In the genomic region with DNA sequence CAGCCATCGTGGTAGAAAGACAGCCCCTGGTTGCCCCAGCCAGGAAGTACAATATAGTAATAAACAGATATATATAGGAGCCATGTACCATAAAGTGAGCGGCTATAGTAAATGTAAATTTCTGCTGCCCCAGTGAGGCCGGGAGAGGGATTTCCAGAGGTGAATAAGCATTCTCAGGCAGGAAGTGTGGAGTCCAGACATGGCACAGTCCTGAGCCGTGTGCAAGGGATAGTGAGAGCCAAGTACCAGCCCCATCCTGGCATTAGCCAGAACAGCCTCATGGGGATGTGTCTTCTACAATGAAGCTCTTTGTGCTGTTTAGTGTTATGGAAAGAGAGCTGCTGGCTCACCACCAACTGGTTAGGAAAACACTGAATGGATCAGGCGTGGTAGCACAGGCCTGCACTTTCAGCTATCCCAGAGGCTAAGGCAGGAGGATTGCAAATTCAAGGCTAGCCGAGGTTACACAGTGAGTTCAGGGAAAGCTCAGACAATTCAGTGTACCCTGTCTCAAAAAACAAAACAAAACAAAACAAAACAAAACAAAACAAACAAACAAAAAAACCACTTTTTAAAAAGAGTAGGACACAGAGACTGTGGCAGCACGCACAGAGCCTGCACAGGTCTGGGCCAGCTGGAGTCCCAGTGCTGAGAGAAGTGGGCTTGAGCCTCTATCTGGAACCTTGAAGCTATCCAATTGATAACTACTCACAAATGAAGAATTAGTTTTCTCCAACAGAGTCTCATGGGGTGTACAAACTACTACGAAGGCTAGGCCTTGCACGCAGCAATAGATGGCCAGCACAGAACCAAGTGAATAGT, we compare ENCODE assay signal across 8 mouse cellular contexts. TPM values are rescaled to one million over a fixed set of nuclear protein-coding genes. Genes with fewer than 3 reads are reported as not detected.
DNase-seq lines count a peak whose midpoint lies in the region; ATAC-seq and TF ChIP-seq lines count a peak whose summit lies in the region.

No protein-coding gene starts in this region.

- TF ChIP-seq CTCF in gastrocnemius, adult 2 months (IDR thresholded peaks at IDR 0.05): no peak
- TF ChIP-seq CTCF in hindbrain, postnatal 0 days (IDR thresholded peaks at IDR 0.05; ENCODE audit: low read depth): peak; percentile 14; the same call in 1 of the 2 replicates

- H3K9ac ChIP-seq in hindbrain, postnatal 0 days (replicated peaks; ENCODE audit: low read length): no peak overlapping the region
- H3K9ac ChIP-seq in midbrain, embryonic 15.5 days: no peak overlapping the region

- no peak overlapping the region for H3K4me2 ChIP-seq in hindbrain, postnatal 0 days (ENCODE audit: low read depth, low read length)
- H3K4me2 ChIP-seq in midbrain, embryonic 15.5 days: no peak overlapping the region

- intact Hi-C loops in gastrocnemius, adult 2 months (cut with DNase I): no loop called here

- DNase-seq in gastrocnemius, adult 2 months: no peak
- DNase-seq in gastrocnemius, adult 8-10 months (ENCODE audit: low spot score in 2 of 2): no peak
- DNase-seq in cerebellum, postnatal 36 days: peak; percentile 8 to 14
- peak; percentile 92 for DNase-seq in hindbrain, postnatal 0 days (ENCODE audit: low spot score)
- DNase-seq in T-cell, adult 2 months (ENCODE audit: low spot score): no peak
- no peak for DNase-seq in thymus, postnatal 0 days (ENCODE audit: low spot score)

- H3K27ac ChIP-seq in gastrocnemius, adult 2 months: 0 out of 2 replicates have a peak overlapping the region, but pooled peaks have one; percentile 38
- H3K27ac ChIP-seq in hindbrain, postnatal 0 days: peak overlapping the region; percentile 77
- H3K27ac ChIP-seq in midbrain, embryonic 15.5 days: peak overlapping the region; percentile 17; the same call in 1 of the 2 replicates

- H3K4me3 ChIP-seq in gastrocnemius, adult 2 months: no peak overlapping the region
- H3K4me3 ChIP-seq in hindbrain, postnatal 0 days (ENCODE audit: low read length): no peak overlapping the region
- no peak overlapping the region for H3K4me3 ChIP-seq in midbrain, embryonic 15.5 days

- peaks cover 6% of the 10 kb centered on the region for H3K36me3 ChIP-seq in hindbrain, postnatal 0 days (ENCODE audit: insufficient read depth, low read length)
- H3K36me3 ChIP-seq in midbrain, embryonic 15.5 days (replicated peaks): no peaks in the 10 kb centered on the region

- 57% methylated on average over 9 of the region's 9 CpGs for WGBS in hindbrain, postnatal 0 days
- 80% methylated on average over 9 of the region's 9 CpGs for WGBS in midbrain, embryonic 15.5 days

- 0 out of 2 replicates have a peak, but pooled peaks cover 3% of the 10 kb centered on the region for H3K4me1 ChIP-seq in hindbrain, postnatal 0 days (ENCODE audit: insufficient read depth, low read length)
- no peaks in the 10 kb centered on the region; the same call in 1 of the 2 replicates for H3K4me1 ChIP-seq in midbrain, embryonic 15.5 days

- no peaks in the 10 kb centered on the region for H3K9me3 ChIP-seq in hindbrain, postnatal 0 days (ENCODE audit: low read length)
- no peaks in the 10 kb centered on the region for H3K9me3 ChIP-seq in midbrain, embryonic 15.5 days

- ATAC-seq in hindbrain, postnatal 0 days: peak; percentile 99
- peak; percentile 92 for ATAC-seq in midbrain, embryonic 15.5 days (replicated peaks)
- no peak for ATAC-seq in monocyte, adult 5-6 weeks (replicated peaks; ENCODE audit: insufficient number of reproducible peaks, low FRiP score, low TSS enrichment, poor library complexity, severe bottlenecking)

- no peaks in the 10 kb centered on the region for H3K27me3 ChIP-seq in hindbrain, postnatal 0 days (ENCODE audit: insufficient read depth, low read length)
- H3K27me3 ChIP-seq in midbrain, embryonic 15.5 days (replicated peaks): no peaks in the 10 kb centered on the region

RNA-seq across cellular contexts. Expression of gene Gstm5, which starts 7.7 kb away (rescaled TPM):
- 10 to 100 TPM; 74.7 to 87.2 TPM for total RNA-seq in gastrocnemius, adult 2 months (2021)
- 10 to 100 TPM; 86.8 to 93.3 (median 88.1) TPM for total RNA-seq in gastrocnemius, adult 8-10 months (2022)
- total RNA-seq in hindbrain, postnatal 0 days (2014; rRNA removed): 164 and 179 TPM in 2 replicates
- polyA plus RNA-seq in hindbrain, postnatal 0 days (2015; fragmentation: Nextera tagmentation; extraction: Ambion mirVana): 383 and 384 TPM in 2 replicates
- polyA plus RNA-seq in midbrain, embryonic 15.5 days (2015; fragmentation: Nextera tagmentation; extraction: Ambion mirVana): 214 and 222 TPM in 2 replicates
- 14.4 and 14.9 TPM in 2 replicates for polyA plus RNA-seq in thymus, postnatal 0 days (2015; fragmentation: Nextera tagmentation; extraction: Ambion mirVana)
- total RNA-seq in monocyte, adult 5-6 weeks (2017): 5.0 to 6.9 TPM in 2 of 3 replicates, not detected in the other

RNA-seq across cellular contexts. Expression of gene Eps8l3, which starts 10.9 kb away (rescaled TPM):
- not detected for total RNA-seq in gastrocnemius, adult 2 months (2021)
- total RNA-seq in gastrocnemius, adult 8-10 months (2022): not detected
- not detected in 2 replicates for total RNA-seq in hindbrain, postnatal 0 days (2014; rRNA removed)
- not detected in 2 replicates for polyA plus RNA-seq in hindbrain, postnatal 0 days (2015; fragmentation: Nextera tagmentation; extraction: Ambion mirVana)
- polyA plus RNA-seq in midbrain, embryonic 15.5 days (2015; fragmentation: Nextera tagmentation; extraction: Ambion mirVana): 0.09 TPM in 1 of 2 replicates, not detected in the other
- polyA plus RNA-seq in thymus, postnatal 0 days (2015; fragmentation: Nextera tagmentation; extraction: Ambion mirVana): 0.12 and 0.13 TPM in 2 replicates
- not detected in 3 replicates for total RNA-seq in monocyte, adult 5-6 weeks (2017)

RNA-seq across cellular contexts. Expression of gene Gstm7, which starts 43.7 kb away (rescaled TPM):
- total RNA-seq in gastrocnemius, adult 2 months (2021): 10 to 100 TPM in 1 of 2 experiments, 1 to 10 TPM in 1; 9.5 to 25.7 TPM
- total RNA-seq in gastrocnemius, adult 8-10 months (2022): 10 to 100 TPM in 2 of 4 experiments, 1 to 10 TPM in 2; 7.4 to 17.1 (median 10.1) TPM
- total RNA-seq in hindbrain, postnatal 0 days (2014; rRNA removed): 29.8 and 41.1 TPM in 2 replicates
- 39.0 and 39.7 TPM in 2 replicates for polyA plus RNA-seq in hindbrain, postnatal 0 days (2015; fragmentation: Nextera tagmentation; extraction: Ambion mirVana)
- polyA plus RNA-seq in midbrain, embryonic 15.5 days (2015; fragmentation: Nextera tagmentation; extraction: Ambion mirVana): 63.6 and 73.0 TPM in 2 replicates
- 1.5 and 2.1 TPM in 2 replicates for polyA plus RNA-seq in thymus, postnatal 0 days (2015; fragmentation: Nextera tagmentation; extraction: Ambion mirVana)
- total RNA-seq in monocyte, adult 5-6 weeks (2017): not detected in 3 replicates

RNA-seq across cellular contexts. Expression of gene Gstm6, which starts 55.7 kb away (rescaled TPM):
- under 1 TPM in 1 of 2 experiments, not detected in 1; 0.36 TPM for total RNA-seq in gastrocnemius, adult 2 months (2021)
- under 1 TPM in 3 of 4 experiments, not detected in 1; 0.44 to 0.92 (median 0.67) TPM for total RNA-seq in gastrocnemius, adult 8-10 months (2022)
- 8.7 and 18.9 TPM in 2 replicates for total RNA-seq in hindbrain, postnatal 0 days (2014; rRNA removed)
- polyA plus RNA-seq in hindbrain, postnatal 0 days (2015; fragmentation: Nextera tagmentation; extraction: Ambion mirVana): 12.6 and 15.5 TPM in 2 replicates
- 17.5 and 18.9 TPM in 2 replicates for polyA plus RNA-seq in midbrain, embryonic 15.5 days (2015; fragmentation: Nextera tagmentation; extraction: Ambion mirVana)
- polyA plus RNA-seq in thymus, postnatal 0 days (2015; fragmentation: Nextera tagmentation; extraction: Ambion mirVana): 2.5 and 3.1 TPM in 2 replicates
- total RNA-seq in monocyte, adult 5-6 weeks (2017): not detected in 3 replicates

Comparison
In these comparisons a context has a peak if more than half of its experiments do, and no peak if none do; other contexts are left out.
1. DNase-seq: peak in cerebellum, postnatal 36 days (2 of 2) and hindbrain, postnatal 0 days (single experiment); none in gastrocnemius, adult 2 months (single experiment), gastrocnemius, adult 8-10 months (0 of 2), T-cell, adult 2 months (single experiment) and thymus, postnatal 0 days (single experiment).
2. H3K27ac ChIP-seq: peak in every context shown above with its lines; median percentile 77 in hindbrain, postnatal 0 days; 38 in gastrocnemius, adult 2 months; 17 in midbrain, embryonic 15.5 days.